Mouse (Mus musculus) MEL (cell line): Measurements from ENCODE around the gene Ipo5. TPM values are rescaled to one million over a fixed set of nuclear protein-coding genes. Genes with fewer than 3 reads are reported as not detected.

ENCODE experiments used
- DNase-seq: peaks from one replicate; pipeline ENCODE4 v3.0.0; 2011; ENCODE audit warnings: low read depth, low spot score
- H3K27ac ChIP-seq: 2 replicates; pipeline ENCODE4 v1.5.1; 2012; ENCODE audit warnings: low read depth, mild to moderate bottlenecking, control low read depth, low read length, moderate library complexity; ENCODE audit not compliant: control insufficient read depth
- H3K27me3 ChIP-seq, 2 experiments: fragments of 150-350 bp in 1 of 2; sonication (generic) in 1 of 2; 2 replicates each; pipeline ENCODE4 v1.6.1; 2012; ENCODE audit warnings: low read length in 2 of 2, mild to moderate bottlenecking in 2 of 2, improper control_type of control experiment in 1 of 2, moderate library complexity in 1 of 2; ENCODE audit not compliant: insufficient read depth in 2 of 2, control insufficient read depth in 1 of 2
- H3K36me3 ChIP-seq, 2 experiments: 2 replicates each; pipeline ENCODE4 v1.6.1; 2012 to 2014; ENCODE audit warnings: low read length in 2 of 2, improper control_type of control experiment in 1 of 2, inconsistent platforms in 1 of 2, mild to moderate bottlenecking in 1 of 2; ENCODE audit not compliant: insufficient read depth in 2 of 2, control insufficient read depth in 1 of 2
- H3K4me1 ChIP-seq, 2 experiments: fragments of 150-350 bp in 1 of 2; sonication (generic) in 1 of 2; 2 replicates each; pipeline ENCODE4 v1.6.1; 2012; ENCODE audit warnings: low read length in 2 of 2, improper control_type of control experiment in 1 of 2, mild to moderate bottlenecking in 1 of 2; ENCODE audit not compliant: insufficient read depth in 2 of 2, control insufficient read depth in 1 of 2
- H3K4me3 ChIP-seq, 2 experiments: fragments of 150-350 bp in 1 of 2; sonication (generic) in 1 of 2; 2 replicates each; pipeline ENCODE4 v1.5.1; 2012; ENCODE audit warnings: low read depth in 2 of 2, low read length in 2 of 2, mild to moderate bottlenecking in 2 of 2, moderate library complexity in 2 of 2, control low read depth in 1 of 2, improper control_type of control experiment in 1 of 2; ENCODE audit not compliant: control insufficient read depth in 1 of 2, insufficient read depth in 1 of 2
- H3K79me2 ChIP-seq: 2 replicates; pipeline ENCODE4 v1.6.1; 2012; ENCODE audit warnings: mild to moderate bottlenecking, low read length, moderate library complexity; ENCODE audit not compliant: control insufficient read depth, poor library complexity, insufficient read depth
- H3K9ac ChIP-seq: 2 replicates; pipeline ENCODE4 v1.6.1; 2012; ENCODE audit warnings: low read depth, mild to moderate bottlenecking, control low read depth, low read length, moderate library complexity; ENCODE audit not compliant: control insufficient read depth, poor library complexity, severe bottlenecking
- H3K9me3 ChIP-seq: fragments of 150-350 bp; sonication (generic); replicated peaks from 2 replicates; pipeline ENCODE4 v1.6.1; 2012; ENCODE audit warnings: mild to moderate bottlenecking, low read length, improper control_type of control experiment, moderate library complexity; ENCODE audit not compliant: insufficient read depth
- BHLHE40 ChIP-seq: IDR thresholded peaks from 2 replicates; pipeline ENCODE4 v1.6.1; 2012; ENCODE audit warnings: low read depth, mild to moderate bottlenecking, inconsistent platforms, low read length, improper control_type of control experiment, borderline replicate concordance
- CHD1 ChIP-seq: IDR thresholded peaks from 2 replicates; pipeline ENCODE4 v1.6.1; 2012; ENCODE audit warnings: low read depth, mild to moderate bottlenecking, inconsistent platforms, low read length, improper control_type of control experiment
- CHD2 ChIP-seq: IDR thresholded peaks from 2 replicates; pipeline ENCODE4 v1.6.1; 2011; ENCODE audit warnings: low read length, improper control_type of control experiment
- CTCF ChIP-seq, 3 experiments: IDR thresholded peaks in 2 of 3; conservative IDR thresholded peaks in 1 of 3; 2 replicates each; pipeline ENCODE4 v1.5.1; 2011 to 2012; ENCODE audit warnings: low read length in 3 of 3, low read depth in 2 of 3, mild to moderate bottlenecking in 2 of 3, improper control_type of control experiment in 1 of 3, inconsistent platforms in 1 of 3, mixed read lengths in 1 of 3, moderate library complexity in 1 of 3; ENCODE audit not compliant: control insufficient read depth in 1 of 3, insufficient read depth in 1 of 3, poor library complexity in 1 of 3, severe bottlenecking in 1 of 3
- GABPA ChIP-seq: IDR thresholded peaks from 2 replicates; pipeline ENCODE4 v1.6.1; 2012; ENCODE audit warnings: low read depth, mild to moderate bottlenecking, inconsistent platforms, low read length, improper control_type of control experiment, moderate library complexity
- JUND ChIP-seq: IDR thresholded peaks from 2 replicates; pipeline ENCODE4 v1.6.1; 2011; ENCODE audit warnings: low read depth, mild to moderate bottlenecking, improper control_type of control experiment, low read length
- MAFK ChIP-seq: IDR thresholded peaks from 2 replicates; pipeline ENCODE4 v1.6.1; 2011; ENCODE audit warnings: low read depth, mild to moderate bottlenecking, low read length, improper control_type of control experiment, borderline replicate concordance
- MXI1 ChIP-seq: IDR thresholded peaks from 2 replicates; pipeline ENCODE4 v1.6.1; 2011; ENCODE audit warnings: mild to moderate bottlenecking, low read depth, low read length, improper control_type of control experiment
- MYC ChIP-seq: IDR thresholded peaks from 2 replicates; pipeline ENCODE4 v1.6.1; 2011; ENCODE audit warnings: low read depth, mild to moderate bottlenecking, low read length, improper control_type of control experiment, moderate library complexity
- POLR2AphosphoS2 ChIP-seq: IDR thresholded peaks from 2 replicates; pipeline ENCODE4 v1.6.1; 2011; ENCODE audit warnings: low read length, improper control_type of control experiment
- POLR2AphosphoS5 ChIP-seq: IDR thresholded peaks from 2 replicates; pipeline ENCODE4 v1.6.1; 2012; ENCODE audit warnings: low read depth, borderline replicate concordance, mild to moderate bottlenecking, inconsistent platforms, low read length, moderate library complexity, mixed read lengths
- SIN3A ChIP-seq: IDR thresholded peaks from 2 replicates; pipeline ENCODE4 v1.6.1; 2012; ENCODE audit warnings: low read length, improper control_type of control experiment, inconsistent platforms
- SMC3 ChIP-seq: IDR thresholded peaks from 2 replicates; pipeline ENCODE4 v1.6.1; 2011; ENCODE audit warnings: low read depth, low read length, improper control_type of control experiment
- TBP ChIP-seq: IDR thresholded peaks from 2 replicates; pipeline ENCODE4 v1.8.0; 2011; ENCODE audit warnings: low read depth, low read length, improper control_type of control experiment
- TCF12 ChIP-seq: IDR thresholded peaks from 2 replicates; pipeline ENCODE4 v1.6.1; 2014; ENCODE audit warnings: low read depth, mild to moderate bottlenecking, inconsistent platforms, low read length, improper control_type of control experiment, moderate library complexity
- UBTF ChIP-seq: IDR thresholded peaks from 2 replicates; pipeline ENCODE4 v1.6.1; 2012; ENCODE audit warnings: low read depth, mild to moderate bottlenecking, inconsistent platforms, low read length, improper control_type of control experiment, moderate library complexity, borderline replicate concordance; ENCODE audit not compliant: insufficient read depth
- USF1 ChIP-seq: IDR thresholded peaks from 2 replicates; pipeline ENCODE4 v1.6.1; 2014; ENCODE audit warnings: low read depth, mild to moderate bottlenecking, inconsistent platforms, low read length, improper control_type of control experiment, moderate library complexity
- ZC3H11A ChIP-seq: IDR thresholded peaks from 2 replicates; pipeline ENCODE4 v1.6.1; 2012; ENCODE audit warnings: low read depth, mild to moderate bottlenecking, inconsistent platforms, low read length, improper control_type of control experiment
- ZMIZ1 ChIP-seq: IDR thresholded peaks from 2 replicates; pipeline ENCODE4 v1.6.1; 2012; ENCODE audit warnings: low read depth, mild to moderate bottlenecking, inconsistent platforms, low read length, improper control_type of control experiment, moderate library complexity
- polyA plus RNA-seq, 2 experiments: library from polyadenylated mRNA; stranded (reverse) in 1 of 2; unstranded in 1 of 2; fragments of >175 nt in 1 of 2; fragments of >200 nt in 1 of 2; gene quantifications; 2 replicates each; pipeline versions ENCODE4 v1.2.1 to v1.2.4; 2012; ENCODE audit warnings: low replicate concordance in 2 of 2, low read depth in 1 of 2; ENCODE audit not compliant: insufficient read length in 2 of 2, insufficient read depth in 1 of 2, missing spikeins in 1 of 2
- total RNA-seq: library from RNA; depleted of rRNA; stranded (reverse); fragments of 300-350 nt; gene quantifications from 2 replicates; pipeline ENCODE4 v1.2.3, GENCODE M21; 2012

Gene Ipo5
- total and polyA plus RNA-seq, 3 experiments = 32.1 to 193 (median 157) TPM

GRCm38 (mm10) chr14:120912090-120912710 is 1.2 kb downstream of the Ipo5 start:
- Histone ChIP-seq H3K36me3 (peaks cover 5 to 15% of the 10 kb centered on the region in 2 experiments; a peak in 3 of 4 replicates), H3K9ac (peak overlapping the region; percentile 100), H3K4me1 (0 out of 4 replicates have a peak, but pooled peaks cover 0 to 2% of the 10 kb centered on the region in 2 experiments), H3K4me3 (peak overlapping the region; percentile 74 to 87), H3K27ac (no peak overlapping the region; the same call in 1 of the 2 replicates), H3K9me3 (no peaks in the 10 kb centered on the region), H3K27me3 (no peaks in the 10 kb centered on the region), H3K79me2 (peaks cover 56% of the 10 kb centered on the region)
- DNase-seq = peak; percentile 51
- TF ChIP-seq MYC (0 out of 2 replicates have a peak, but pooled peaks have one; percentile 5), CTCF (IDR thresholded peaks at IDR 0.05 in 2 of 3, conservative IDR thresholded peaks at IDR 0.05 in 1 of 3; ENCODE audit: control insufficient read depth in 1 of 3, insufficient read depth in 1 of 3, low read depth in 2 of 3, low read length in 3 of 3, poor library complexity in 1 of 3, severe bottlenecking in 1 of 3) (no peak), CHD1 (0 out of 2 replicates have a peak, but pooled peaks have one; percentile 37)

GRCm38 (mm10) chr14:120912916-120913315 is 1.9 kb downstream of the Ipo5 start:
- peak overlapping the region; percentile 100 for H3K9ac ChIP-seq
- H3K36me3 ChIP-seq = peaks cover 8 to 15% of the 10 kb centered on the region in 2 experiments
- DNase-seq = peak; percentile 24
- H3K27me3 ChIP-seq = no peaks in the 10 kb centered on the region
- no peak for TF ChIP-seq MXI1
- no peak for TF ChIP-seq SIN3A
- no peak for TF ChIP-seq TCF12
- no peak for TF ChIP-seq MAFK
- no peak for TF ChIP-seq TBP
- TF ChIP-seq BHLHE40 = no peak
- no peak for TF ChIP-seq CHD2
- no peak for TF ChIP-seq SMC3
- no peak for TF ChIP-seq GABPA
- no peak for TF ChIP-seq POLR2AphosphoS5
- no peak for TF ChIP-seq ZC3H11A
- TF ChIP-seq POLR2AphosphoS2 = no peak
- no peak for TF ChIP-seq USF1
- TF ChIP-seq UBTF = no peak
- TF ChIP-seq MYC = no peak
- TF ChIP-seq JUND = no peak
- TF ChIP-seq ZMIZ1 = no peak
- TF ChIP-seq, all 39 proteins: peak for 0
- no peaks in the 10 kb centered on the region for H3K9me3 ChIP-seq
- H3K27ac ChIP-seq = no peak overlapping the region
- H3K4me3 ChIP-seq = peak overlapping the region; percentile 21 to 74; a peak in 3 of 4 replicates
- H3K79me2 ChIP-seq = peaks cover 57% of the 10 kb centered on the region
- H3K4me1 ChIP-seq = 0 out of 4 replicates have a peak, but pooled peaks cover 0 to 2% of the 10 kb centered on the region in 2 experiments
